Mouse (Mus musculus) liver, embryonic 11.5 days (tissue): ENCODE measurements at regions not wholly inside any gene's neighbourhood (a gene's known extent, or its start where the extent isn't known, plus 50 kb on each side); places are given as distances from the start of the nearest gene placed in this dataset.

Source experiments
- ATAC-seq: fragments of 200-750 bp; cut with Nextera tagmentation; replicated peaks from 2 replicates; pipeline ENCODE4 v1.8.0; 2017; ENCODE audit warnings: moderate number of reproducible peaks, mild to moderate bottlenecking, moderate TSS enrichment, moderate library complexity; ENCODE audit not compliant: low FRiP score
- DNase-seq: peaks from one replicate; pipeline ENCODE4 v3.0.0-alpha.2; 2017; ENCODE audit warnings: low spot score
- H3K27ac ChIP-seq: fragments of 300-500 bp; sonication (generic); 2 replicates; pipeline ENCODE4 v1.5.1; 2014; ENCODE audit warnings: mild to moderate bottlenecking, low read depth, low read length, control low read depth
- H3K27me3 ChIP-seq: fragments of 300-500 bp; sonication (generic); replicated peaks from 2 replicates; pipeline ENCODE4 v1.6.1; 2014; ENCODE audit warnings: low read length, mixed read lengths; ENCODE audit not compliant: control insufficient read depth, insufficient read depth
- H3K36me3 ChIP-seq: fragments of 300-500 bp; sonication (generic); 2 replicates; pipeline ENCODE4 v1.6.1; 2014; ENCODE audit warnings: mild to moderate bottlenecking, low read length, moderate library complexity, mixed read lengths; ENCODE audit not compliant: control insufficient read depth, insufficient read depth
- H3K4me1 ChIP-seq: fragments of 300-500 bp; sonication (generic); replicated peaks from 2 replicates; pipeline ENCODE4 v1.6.1; 2014; ENCODE audit warnings: low read length, mixed read lengths; ENCODE audit not compliant: control insufficient read depth, insufficient read depth
- H3K4me2 ChIP-seq: fragments of 300-500 bp; sonication (generic); 2 replicates; pipeline ENCODE4 v1.6.1; 2014; ENCODE audit warnings: mild to moderate bottlenecking, control low read depth, moderate library complexity
- H3K4me3 ChIP-seq: fragments of 300-500 bp; sonication (generic); 2 replicates; pipeline ENCODE4 v1.5.1; 2014; ENCODE audit warnings: low read depth, low read length, control low read depth
- H3K9ac ChIP-seq: fragments of 300-500 bp; sonication (generic); 2 replicates; pipeline ENCODE4 v1.6.1; 2014; ENCODE audit warnings: low read depth, low read length, control low read depth
- H3K9me3 ChIP-seq: fragments of 300-500 bp; sonication (generic); 2 replicates; pipeline ENCODE4 v1.6.1; 2016; ENCODE audit warnings: low read length, inconsistent platforms, mixed read lengths; ENCODE audit not compliant: control insufficient read depth
- WGBS: fragments of 180-500 bp; shearing (Covaris S2); extraction: QIAGEN DNeasy Blood & Tissue Kit; methylation state at CpG from one replicate; pipeline ENCODE4 v1.1.7; 2014; 5-methylcytosine and 5-hydroxymethylcytosine counted together

GRCm38 (mm10) chr15:31087607-31088006 lies 136.5 kb upstream of the Dap start:
- H3K27me3 ChIP-seq, result no peaks in the 10 kb centered on the region
- H3K9me3 ChIP-seq, result no peaks in the 10 kb centered on the region
- no peaks in the 10 kb centered on the region for H3K4me1 ChIP-seq
- H3K9ac ChIP-seq, result no peak overlapping the region
- H3K27ac ChIP-seq, result no peak overlapping the region
- WGBS, result 87% methylated on average over 1 of the region's 1 CpGs
- no peak overlapping the region for H3K4me3 ChIP-seq
- H3K36me3 ChIP-seq, result no peaks in the 10 kb centered on the region
- ATAC-seq (no peak), DNase-seq (no peak)
- H3K4me2 ChIP-seq, result no peak overlapping the region

GRCm38 (mm10) chr15:31091916-31092570 lies 132.1 kb upstream of the Dap start:
- no peak for DNase-seq
- WGBS, result 69% methylated on average over 5 of the region's 5 CpGs

GRCm38 (mm10) chr15:31096206-31096605 lies 127.9 kb upstream of the Dap start:
- Histone ChIP-seq H3K4me3 (no peak overlapping the region), H3K9me3 (no peaks in the 10 kb centered on the region), H3K27me3 (no peaks in the 10 kb centered on the region), H3K9ac (no peak overlapping the region), H3K4me1 (no peaks in the 10 kb centered on the region), H3K36me3 (no peaks in the 10 kb centered on the region), H3K27ac (no peak overlapping the region), H3K4me2 (no peak overlapping the region)
- no peak for ATAC-seq
- no peak for DNase-seq
- 81% methylated on average over 7 of the region's 7 CpGs for WGBS

More at GRCm38 (mm10) chr15:31091916-31092570, 132.1 kb upstream of the Dap start:
- Histone ChIP-seq H3K9ac (no peak overlapping the region), H3K27ac (no peak overlapping the region), H3K4me3 (no peak overlapping the region), H3K9me3 (no peaks in the 10 kb centered on the region), H3K4me2 (no peak overlapping the region), H3K27me3 (no peaks in the 10 kb centered on the region), H3K4me1 (no peaks in the 10 kb centered on the region), H3K36me3 (no peaks in the 10 kb centered on the region)
- no peak for ATAC-seq

GRCm38 (mm10) chr15:31097301-31097700 lies 126.8 kb upstream of the Dap start:
- Histone ChIP-seq H3K4me3 (no peak overlapping the region), H3K4me1 (no peaks in the 10 kb centered on the region), H3K9ac (no peak overlapping the region), H3K27me3 (no peaks in the 10 kb centered on the region), H3K9me3 (no peaks in the 10 kb centered on the region), H3K27ac (no peak overlapping the region), H3K4me2 (no peak overlapping the region), H3K36me3 (no peaks in the 10 kb centered on the region)
- no peak for ATAC-seq
- DNase-seq, result no peak
- WGBS, result 73% methylated on average over 4 of the region's 4 CpGs

GRCm38 (mm10) chr15:31104743-31105142 lies 119.4 kb upstream of the Dap start:
- ATAC-seq, result no peak
- Histone ChIP-seq H3K4me1 (no peaks in the 10 kb centered on the region), H3K9me3 (no peaks in the 10 kb centered on the region), H3K27ac (no peak overlapping the region), H3K36me3 (no peaks in the 10 kb centered on the region), H3K4me2 (no peak overlapping the region), H3K4me3 (no peak overlapping the region), H3K9ac (no peak overlapping the region), H3K27me3 (no peaks in the 10 kb centered on the region)
- 76% methylated on average over 4 of the region's 4 CpGs for WGBS
- no peak for DNase-seq

- Histone ChIP-seq H3K27me3 (no peaks in the 10 kb centered on the region), H3K9me3 (no peaks in the 10 kb centered on the region), H3K27ac (no peak overlapping the region), H3K4me1 (no peaks in the 10 kb centered on the region), H3K4me2 (no peak overlapping the region), H3K9ac (no peak overlapping the region), H3K4me3 (no peak overlapping the region), H3K36me3 (no peaks in the 10 kb centered on the region)
- no peak for ATAC-seq
- 75% methylated on average over 9 of the region's 9 CpGs for WGBS
- DNase-seq, result no peak
Measured at GRCm38 (mm10) chr15:31106907-31107306, 117.2 kb upstream of the Dap start.

- H3K4me3 ChIP-seq, result no peak overlapping the region
- no peak overlapping the region for H3K27ac ChIP-seq
- no peaks in the 10 kb centered on the region for H3K9me3 ChIP-seq
- DNase-seq, result no peak
- ATAC-seq, result no peak
- no peaks in the 10 kb centered on the region for H3K36me3 ChIP-seq
- 66% methylated on average over 1 of the region's 1 CpGs for WGBS
- H3K4me1 ChIP-seq, result no peaks in the 10 kb centered on the region
- H3K27me3 ChIP-seq, result no peaks in the 10 kb centered on the region
- no peak overlapping the region for H3K9ac ChIP-seq
- H3K4me2 ChIP-seq, result no peak overlapping the region
Measured at GRCm38 (mm10) chr15:31113216-31113615, 110.9 kb upstream of the Dap start.

- Histone ChIP-seq H3K4me3 (no peak overlapping the region), H3K36me3 (no peaks in the 10 kb centered on the region), H3K4me2 (no peak overlapping the region), H3K27ac (no peak overlapping the region), H3K27me3 (no peaks in the 10 kb centered on the region), H3K9ac (no peak overlapping the region), H3K9me3 (no peaks in the 10 kb centered on the region), H3K4me1 (no peaks in the 10 kb centered on the region)
- ATAC-seq (no peak), DNase-seq (no peak)
Measured at GRCm38 (mm10) chr15:31117338-31117737, 106.8 kb upstream of the Dap start.

GRCm38 (mm10) chr15:31120147-31120546 lies 104.0 kb upstream of the Dap start:
- peak; percentile 8 for DNase-seq
- Histone ChIP-seq H3K9me3 (no peaks in the 10 kb centered on the region), H3K4me1 (no peaks in the 10 kb centered on the region), H3K4me2 (no peak overlapping the region), H3K27ac (no peak overlapping the region), H3K36me3 (no peaks in the 10 kb centered on the region), H3K27me3 (no peaks in the 10 kb centered on the region), H3K9ac (no peak overlapping the region), H3K4me3 (no peak overlapping the region)
- ATAC-seq, result no peak
- 68% methylated on average over 6 of the region's 6 CpGs for WGBS
